Mouse (Mus musculus): ENCODE measurements at regions not wholly inside any gene's neighbourhood (a gene's known extent, or its start where the extent isn't known, plus 50 kb on each side); places are given as distances from the start of the nearest gene placed in this dataset.

DNA sequence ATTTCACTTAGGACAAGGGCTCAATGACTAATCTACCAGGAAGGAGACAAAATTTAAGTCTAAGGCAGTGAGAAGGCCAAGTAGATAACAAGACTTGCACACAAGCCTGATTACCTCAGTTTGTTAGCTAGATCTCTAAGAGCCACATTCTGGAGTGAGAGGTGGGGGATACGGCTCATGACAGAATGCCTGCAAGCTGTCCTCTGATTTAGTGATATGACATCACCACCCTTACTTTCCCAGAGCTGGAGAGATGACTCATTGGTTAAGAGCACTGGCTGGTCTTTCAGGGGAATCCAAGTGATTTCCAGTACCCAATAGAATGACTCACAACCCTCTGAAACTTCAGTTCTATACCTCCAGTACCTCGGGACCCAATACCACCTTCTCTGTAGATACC, 177.5 kb upstream of the Lyplal1 start:
- DNase-seq = no peak

DNA sequence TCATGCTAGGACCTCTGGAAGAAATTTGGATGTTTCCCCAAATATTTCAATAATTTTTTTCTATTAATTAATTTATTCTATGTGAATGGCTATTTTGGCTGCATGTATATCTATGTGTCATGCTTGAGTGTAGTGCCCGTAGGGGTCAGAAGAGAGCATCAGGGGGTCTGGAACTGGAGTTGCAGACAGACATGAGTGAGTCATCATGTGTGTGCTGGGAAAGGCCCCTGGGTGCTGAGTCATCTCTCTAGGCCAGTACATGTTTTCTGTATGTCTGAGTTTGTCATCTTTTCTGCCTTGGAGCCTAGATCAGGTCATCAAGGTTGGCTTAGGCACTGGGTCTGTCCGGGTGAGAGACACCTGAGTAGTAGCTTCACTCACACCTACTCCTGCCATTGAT, 172.0 kb upstream of the Lyplal1 start:
- no peak for DNase-seq

DNA sequence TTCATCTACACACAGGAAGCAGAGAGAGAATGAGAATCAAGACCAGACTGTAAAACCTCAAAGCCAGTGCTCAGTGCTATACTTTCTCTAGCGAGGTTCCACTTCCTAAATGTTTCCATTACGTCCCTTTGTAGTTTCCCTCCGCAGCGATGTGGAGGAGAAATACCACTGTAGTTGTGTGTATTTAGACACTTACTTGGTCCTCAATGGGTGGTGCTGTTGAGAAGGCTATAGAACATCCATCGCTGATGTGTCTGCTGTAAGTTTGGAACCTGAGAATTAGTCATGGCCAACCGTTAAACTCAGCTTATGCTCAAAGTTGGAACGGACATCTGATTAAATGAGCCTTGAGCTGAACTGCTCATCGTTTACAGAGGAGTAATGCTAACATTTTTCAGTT, 170.7 kb upstream of the Lyplal1 start:
- no peak for DNase-seq

GRCm38 (mm10) chr1:186286401-186286800, 169.3 kb upstream of the Lyplal1 start:
- DNase-seq = no peak

- DNase-seq = no peak
Measured at GRCm38 (mm10) chr1:186277981-186278634, 161.0 kb upstream of the Lyplal1 start.

DNA sequence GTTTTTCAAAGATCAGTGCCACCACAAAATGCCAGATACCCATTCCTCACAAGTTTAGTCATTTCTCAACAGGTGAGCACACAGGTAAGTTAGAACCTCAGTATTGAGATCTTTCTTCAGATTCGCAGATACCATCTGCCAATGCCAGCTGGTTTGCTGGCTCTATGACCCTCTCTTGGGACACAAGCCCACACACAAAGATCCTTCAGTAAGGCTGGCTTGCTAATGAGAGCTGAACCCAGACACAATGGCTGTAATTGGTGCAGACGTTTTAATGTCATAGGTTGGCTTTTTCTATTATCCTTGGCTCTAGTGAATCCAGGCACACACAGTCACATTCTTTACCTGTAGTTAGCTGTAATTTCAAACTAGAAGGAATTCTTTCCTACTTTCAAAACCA, 154.3 kb upstream of the Lyplal1 start:
- DNase-seq = no peak

GRCm38 (mm10) chr1:186267317-186267716, 150.2 kb upstream of the Lyplal1 start:
- DNase-seq = no peak

- DNase-seq = peak; percentile 43
Measured at GRCm38 (mm10) chr1:186264639-186265038, 147.5 kb upstream of the Lyplal1 start.

DNA sequence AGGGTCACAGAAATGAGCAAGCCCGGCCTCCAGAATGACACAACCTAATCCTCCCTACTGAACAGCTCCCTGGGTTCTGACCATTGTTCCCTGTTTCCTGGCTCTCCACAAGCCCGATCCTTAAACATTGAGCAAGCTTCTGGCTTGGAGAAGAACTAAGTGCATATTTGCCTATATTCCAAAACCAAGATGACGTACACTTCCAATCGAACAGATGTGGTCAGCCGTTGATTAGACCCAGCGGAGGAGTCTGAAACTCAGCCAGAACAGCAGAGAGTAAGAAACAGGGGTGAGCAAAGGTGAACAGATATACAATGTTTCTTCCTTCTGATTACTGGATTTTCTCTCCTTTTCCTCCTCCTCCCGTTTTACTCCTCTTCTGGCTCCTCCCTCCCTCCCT, 146.8 kb upstream of the Lyplal1 start:
- no peak for DNase-seq

- DNase-seq = no peak
Measured at GRCm38 (mm10) chr1:186263196-186263595, 146.1 kb upstream of the Lyplal1 start.

GRCm38 (mm10) chr1:186262040-186262439, 144.9 kb upstream of the Lyplal1 start:
- no peak for DNase-seq

GRCm38 (mm10) chr1:186261326-186261833, 144.3 kb upstream of the Lyplal1 start:
- peak; percentile 78 for DNase-seq

- no peak for DNase-seq
Measured at GRCm38 (mm10) chr1:186257611-186258010, 140.5 kb upstream of the Lyplal1 start.

- no peak for DNase-seq
Measured at GRCm38 (mm10) chr1:186255476-186256080, 138.5 kb upstream of the Lyplal1 start.

GRCm38 (mm10) chr1:186254500-186254899, 137.4 kb upstream of the Lyplal1 start:
- DNase-seq = no peak

DNA sequence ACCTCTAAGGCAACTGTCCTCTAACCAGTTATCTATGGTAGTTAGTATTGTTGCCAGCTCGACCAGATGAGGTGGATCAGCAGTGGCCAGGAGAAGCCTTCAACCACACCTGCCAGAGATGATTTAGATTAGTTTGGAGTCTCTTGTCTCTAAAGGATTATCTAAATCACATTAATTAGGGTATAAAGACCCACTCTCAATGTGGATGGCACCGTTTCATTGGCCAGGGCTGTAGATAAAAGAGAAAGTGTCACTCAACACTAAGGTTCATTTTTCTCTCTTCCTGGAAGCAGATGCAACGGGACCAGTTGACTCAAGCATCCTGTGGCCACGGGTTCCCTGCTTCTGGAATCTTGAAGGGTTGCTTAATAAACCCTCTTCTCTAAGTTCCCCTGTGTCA, 135.4 kb upstream of the Lyplal1 start:
- DNase-seq = no peak

DNA sequence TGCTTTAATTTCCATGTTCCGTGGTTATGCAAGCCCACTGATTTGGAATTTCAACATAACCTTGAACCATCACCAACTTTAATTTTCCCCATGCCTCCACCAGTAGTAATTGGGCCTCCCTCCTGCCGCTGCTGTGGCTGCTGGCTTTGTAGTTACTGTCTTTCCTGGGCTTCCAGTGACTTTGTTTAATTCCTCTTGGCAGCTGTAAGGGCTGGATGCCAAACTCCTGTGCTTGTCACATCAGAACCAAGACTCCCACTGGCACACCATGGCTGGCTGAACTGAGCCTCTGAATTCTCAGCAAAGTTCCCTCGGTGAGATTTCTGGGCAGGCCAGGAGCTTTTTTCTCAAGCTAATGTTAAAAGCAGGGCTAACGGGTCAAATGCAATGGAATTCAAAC, 133.2 kb upstream of the Lyplal1 start:
- DNase-seq = peak; percentile 65

GRCm38 (mm10) chr1:186249214-186249613, 132.1 kb upstream of the Lyplal1 start:
- no peak for DNase-seq

DNA sequence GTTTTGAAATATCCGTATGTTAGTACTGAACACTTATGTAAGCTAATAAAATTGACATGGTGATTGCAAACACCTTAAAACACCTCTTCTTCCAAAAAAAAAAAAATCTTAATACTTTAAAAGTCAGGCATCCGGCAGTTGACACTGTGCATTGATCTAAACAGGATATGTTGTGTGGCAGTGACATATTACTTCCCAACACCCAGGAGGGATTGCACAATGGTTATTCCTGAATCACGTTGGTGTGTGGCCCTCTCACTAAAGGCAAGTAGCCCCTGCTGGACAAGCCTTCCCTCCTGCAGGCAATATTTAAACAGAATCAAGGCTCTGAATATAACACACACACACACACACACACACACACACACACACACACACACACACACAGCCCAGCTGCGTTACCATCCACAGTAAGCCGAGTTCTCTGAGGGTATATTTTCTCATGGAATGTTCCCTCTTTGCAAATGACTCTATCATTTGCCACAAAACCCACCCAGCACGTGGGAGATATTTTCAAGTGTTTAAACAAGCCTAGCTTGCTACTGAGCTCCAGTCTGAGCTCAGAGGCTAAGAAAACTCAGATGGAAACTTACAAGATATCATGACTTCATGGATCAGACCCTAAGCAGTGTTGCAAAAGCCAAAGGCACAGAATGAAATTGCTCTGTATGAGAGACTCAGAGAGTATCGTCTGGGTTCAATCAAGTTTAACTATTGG, 128.8 kb upstream of the Lyplal1 start:
- no peak for DNase-seq

GRCm38 (mm10) chr1:186241112-186241511, 124.0 kb upstream of the Lyplal1 start:
- no peak for DNase-seq

- DNase-seq = no peak
Measured at GRCm38 (mm10) chr1:186237556-186237955, 120.4 kb upstream of the Lyplal1 start.

DNA sequence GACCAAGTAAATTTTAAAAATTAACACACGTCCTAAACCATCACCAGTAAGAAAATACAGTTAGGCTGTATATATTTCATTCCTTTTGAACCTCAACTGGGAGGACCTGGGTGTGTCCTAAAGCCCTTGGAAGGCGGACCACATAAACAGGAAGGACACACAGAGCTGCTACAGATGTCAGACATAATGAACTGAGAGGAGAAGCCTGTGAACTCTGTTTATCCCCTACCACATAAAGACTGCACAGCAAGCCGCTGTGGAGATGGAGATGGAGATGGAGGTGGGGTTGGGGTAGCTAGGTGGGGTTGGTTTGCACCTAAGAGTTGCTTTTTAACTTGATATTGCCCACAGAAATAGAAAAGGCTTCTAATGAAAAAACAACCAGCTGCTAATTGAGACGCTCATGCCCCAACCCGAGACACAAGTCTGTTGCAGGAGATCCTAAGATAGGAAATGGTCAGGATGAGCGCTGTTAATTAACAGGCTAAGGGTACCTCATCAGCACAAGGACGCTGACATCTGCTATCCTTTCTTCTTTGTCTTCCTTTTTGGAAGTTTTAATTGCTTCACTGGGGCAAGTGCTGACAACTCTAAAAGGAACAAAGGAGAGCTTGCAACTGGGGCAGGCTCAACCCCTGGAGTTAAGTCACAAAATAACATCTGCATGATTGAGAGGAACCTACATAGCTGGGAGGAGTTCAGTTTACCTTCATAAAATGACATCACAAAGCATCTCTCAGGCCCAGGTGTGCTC, 119.3 kb upstream of the Lyplal1 start:
- no peak for DNase-seq

DNA sequence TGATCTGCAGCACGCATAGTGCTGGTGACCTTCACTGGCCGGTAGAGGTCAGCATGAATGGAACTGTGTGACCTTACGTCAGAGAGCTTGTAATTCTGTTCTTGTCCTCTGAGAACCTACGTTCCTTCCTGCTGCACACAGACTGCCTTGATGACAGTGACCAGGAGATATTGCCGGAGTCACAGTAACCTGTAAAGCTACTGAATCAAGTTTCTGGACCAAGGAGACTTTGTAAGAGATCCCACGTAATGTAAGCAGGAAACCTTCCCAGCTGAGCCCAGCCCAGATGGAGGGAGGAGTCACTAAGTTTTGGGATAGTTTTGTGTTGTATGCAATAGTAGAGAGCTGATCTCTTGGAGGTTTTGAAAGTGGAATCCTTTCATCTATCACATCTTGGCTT, 117.4 kb upstream of the Lyplal1 start:
- DNase-seq = no peak

All from gastrocnemius, postnatal 10 days (tissue).